Mouse (Mus musculus) limb, embryonic 11.5 days (tissue): ENCODE measurements around the gene Trmo. TPM values are rescaled to one million over a fixed set of nuclear protein-coding genes. Genes with fewer than 3 reads are reported as not detected.

Source experiments
- ATAC-seq: fragments of 200-750 bp; cut with Nextera tagmentation; 2 replicates; pipeline ENCODE4 v1.8.0; 2017; ENCODE audit warnings: low read depth; ENCODE audit not compliant: insufficient number of reproducible peaks, low FRiP score, low TSS enrichment
- DNase-seq: peaks from one replicate; pipeline ENCODE4 v3.0.0-alpha.2; 2015; ENCODE audit warnings: low spot score
- H3K27ac ChIP-seq: fragments of 300-500 bp; sonication (generic); replicated peaks from 2 replicates; pipeline ENCODE4 v1.5.1; 2014; ENCODE audit warnings: low read depth, mild to moderate bottlenecking, low read length
- H3K27me3 ChIP-seq: fragments of 300-500 bp; sonication (generic); 2 replicates; pipeline ENCODE4 v1.6.1; 2014; ENCODE audit warnings: mild to moderate bottlenecking, low read length, mixed read lengths; ENCODE audit not compliant: control insufficient read depth, insufficient read depth
- H3K36me3 ChIP-seq: fragments of 300-500 bp; sonication (generic); 2 replicates; pipeline ENCODE4 v1.6.1; 2014; ENCODE audit warnings: mild to moderate bottlenecking, low read length, moderate library complexity, mixed read lengths; ENCODE audit not compliant: control insufficient read depth, insufficient read depth
- H3K4me1 ChIP-seq: fragments of 300-500 bp; sonication (generic); 2 replicates; pipeline ENCODE4 v1.6.1; 2014; ENCODE audit warnings: low read length, mixed read lengths; ENCODE audit not compliant: control insufficient read depth, insufficient read depth
- H3K4me2 ChIP-seq: fragments of 300-500 bp; sonication (generic); 2 replicates; pipeline ENCODE4 v1.6.1; 2014; ENCODE audit warnings: low read depth, mild to moderate bottlenecking, moderate library complexity; ENCODE audit not compliant: severe bottlenecking
- H3K4me3 ChIP-seq: fragments of 300-500 bp; sonication (generic); 2 replicates; pipeline ENCODE4 v1.5.1; 2014; ENCODE audit warnings: low read depth, low read length
- H3K9ac ChIP-seq: fragments of 300-500 bp; sonication (generic); 2 replicates; pipeline ENCODE4 v1.6.1; 2014; ENCODE audit warnings: mild to moderate bottlenecking, low read length
- H3K9me3 ChIP-seq: fragments of 300-500 bp; sonication (generic); 2 replicates; pipeline ENCODE4 v1.6.1; 2016; ENCODE audit warnings: low read length; ENCODE audit not compliant: control insufficient read depth
- WGBS: fragments of 180-500 bp; shearing (Covaris S2); extraction: QIAGEN DNeasy Blood & Tissue Kit; methylation state at CpG from one replicate; pipeline ENCODE4 v1.1.7; 2014; 5-methylcytosine and 5-hydroxymethylcytosine counted together
- polyA plus RNA-seq: library from polyadenylated mRNA; unstranded; fragments of >200 nt; fragmentation: Nextera tagmentation; extraction: Ambion mirVana; gene quantifications from 2 replicates; pipeline ENCODE4 v1.2.1, GENCODE M21; 2014

Gene Trmo
- polyA plus RNA-seq, 1 experiment from 2014 or later: 11.0 TPM

GRCm38 (mm10) chr4:46364360-46364759 is 24.9 kb downstream of the Trmo start:
- Histone ChIP-seq H3K9me3 (no peaks in the 10 kb centered on the region), H3K36me3 (no peaks in the 10 kb centered on the region), H3K4me3 (no peak overlapping the region), H3K4me2 (no peak overlapping the region), H3K4me1 (no peaks in the 10 kb centered on the region), H3K27ac (no peak overlapping the region), H3K9ac (no peak overlapping the region), H3K27me3 (0 out of 2 replicates have a peak, but pooled peaks cover 5% of the 10 kb centered on the region)
- WGBS: 79% methylated on average over 2 of the region's 2 CpGs
- DNase-seq: no peak
- no peak for ATAC-seq

- 65% methylated on average over 5 of the region's 5 CpGs for whole genome bisulfite sequencing
- DNase-seq (no peak), ATAC-seq (no peak)
- Histone ChIP-seq H3K36me3 (no peaks in the 10 kb centered on the region), H3K4me3 (no peak overlapping the region), H3K27me3 (0 out of 2 replicates have a peak, but pooled peaks cover under 1% of the 10 kb centered on the region), H3K4me1 (no peaks in the 10 kb centered on the region), H3K4me2 (no peak overlapping the region), H3K9me3 (no peaks in the 10 kb centered on the region), H3K9ac (no peak overlapping the region), H3K27ac (no peak overlapping the region)
These were observed 28.0 kb downstream of the Trmo start for GRCm38 (mm10) chr4:46361258-46361657.

GRCm38 (mm10) chr4:46359539-46360253 is 29.5 kb downstream of the Trmo start:
- 84% methylated on average over 12 of the region's 12 CpGs for WGBS
- ATAC-seq (no peak), DNase-seq (no peak)
- H3K4me1 ChIP-seq: no peaks in the 10 kb centered on the region
- no peak overlapping the region for H3K27ac ChIP-seq
- H3K4me3 ChIP-seq: no peak overlapping the region
- no peak overlapping the region for H3K4me2 ChIP-seq
- H3K9me3 ChIP-seq: no peaks in the 10 kb centered on the region
- H3K27me3 ChIP-seq: 0 out of 2 replicates have a peak, but pooled peaks cover 2% of the 10 kb centered on the region
- no peak overlapping the region for H3K9ac ChIP-seq
- no peaks in the 10 kb centered on the region for H3K36me3 ChIP-seq

- no peak for ATAC-seq
- Histone ChIP-seq H3K4me1 (peaks cover 6% of the 10 kb centered on the region; the same call in 1 of the 2 replicates), H3K9me3 (no peaks in the 10 kb centered on the region), H3K4me3 (no peak overlapping the region), H3K4me2 (no peak overlapping the region), H3K9ac (no peak overlapping the region), H3K36me3 (no peaks in the 10 kb centered on the region), H3K27ac (no peak overlapping the region), H3K27me3 (peaks cover 8% of the 10 kb centered on the region; the same call in 1 of the 2 replicates)
- DNase-seq: peak; percentile 84
- 48% methylated on average over 12 of the region's 12 CpGs for WGBS
These were observed 32.7 kb downstream of the Trmo start for GRCm38 (mm10) chr4:46356351-46357133.

GRCm38 (mm10) chr4:46353045-46353444 is 36.2 kb downstream of the Trmo start:
- H3K4me2 ChIP-seq: 0 out of 2 replicates have a peak overlapping the region, but pooled peaks have one; percentile 2
- no peak for DNase-seq

GRCm38 (mm10) chr4:46349530-46349929 is 39.7 kb downstream of the Trmo start:
- no peaks in the 10 kb centered on the region for H3K36me3 ChIP-seq
- WGBS: 40% methylated on average over 5 of the region's 5 CpGs
- no peak overlapping the region for H3K27ac ChIP-seq
- ATAC-seq: no peak
- H3K4me2 ChIP-seq: no peak overlapping the region
- no peaks in the 10 kb centered on the region for H3K9me3 ChIP-seq
- peaks cover 6% of the 10 kb centered on the region; the same call in 1 of the 2 replicates for H3K4me1 ChIP-seq
- H3K4me3 ChIP-seq: no peak overlapping the region
- peaks cover 67% of the 10 kb centered on the region for H3K27me3 ChIP-seq
- no peak overlapping the region for H3K9ac ChIP-seq
- peak; percentile 21 for DNase-seq

More at GRCm38 (mm10) chr4:46353045-46353444, 36.2 kb downstream of the Trmo start:
- Histone ChIP-seq H3K9ac (no peak overlapping the region), H3K27me3 (peaks cover 38% of the 10 kb centered on the region), H3K9me3 (no peaks in the 10 kb centered on the region), H3K4me3 (no peak overlapping the region), H3K4me1 (peaks cover 6% of the 10 kb centered on the region; the same call in 1 of the 2 replicates), H3K36me3 (no peaks in the 10 kb centered on the region), H3K27ac (no peak overlapping the region)
- 14% methylated on average over 10 of the region's 10 CpGs for WGBS
- no peak for ATAC-seq

- Histone ChIP-seq H3K27ac (no peak overlapping the region), H3K9me3 (no peaks in the 10 kb centered on the region), H3K27me3 (peaks cover 73% of the 10 kb centered on the region), H3K4me1 (peaks cover 6% of the 10 kb centered on the region; the same call in 1 of the 2 replicates), H3K4me3 (no peak overlapping the region), H3K9ac (no peak overlapping the region), H3K4me2 (no peak overlapping the region), H3K36me3 (no peaks in the 10 kb centered on the region)
- WGBS: 27% methylated on average over 9 of the region's 9 CpGs
- ATAC-seq (no peak), DNase-seq (no peak)
These were observed 40.3 kb downstream of the Trmo start for GRCm38 (mm10) chr4:46348897-46349296.

- peak; percentile 52 for DNase-seq
- Histone ChIP-seq H3K9ac (no peak overlapping the region), H3K9me3 (no peaks in the 10 kb centered on the region), H3K4me2 (no peak overlapping the region), H3K4me3 (no peak overlapping the region), H3K4me1 (no peaks in the 10 kb centered on the region), H3K27me3 (peaks cover 83% of the 10 kb centered on the region), H3K36me3 (no peaks in the 10 kb centered on the region), H3K27ac (no peak overlapping the region)
- ATAC-seq: no peak
- 1% methylated on average over 41 of the region's 41 CpGs for WGBS
These were observed 41.4 kb downstream of the Trmo start for GRCm38 (mm10) chr4:46347580-46348515.
